Mouse (Mus musculus) intestine, embryonic 14.5 days (tissue): Measurements from ENCODE around the gene Shisa9. TPM values are rescaled to one million over a fixed set of nuclear protein-coding genes. Genes with fewer than 3 reads are reported as not detected.
"Not testable (repeated sequence)": the region's sequence is repeated elsewhere in the genome, so short reads cannot be mapped to it uniquely, and the experiment has no call there.

ENCODE experiments used
- ATAC-seq: fragments of 200-750 bp; cut with Nextera tagmentation; replicated peaks from 2 replicates; pipeline ENCODE4 v1.8.0; 2017; ENCODE audit warnings: low read depth, moderate number of reproducible peaks, moderate TSS enrichment, moderate library complexity; ENCODE audit not compliant: low FRiP score, low TSS enrichment
- DNase-seq: peaks from one replicate; pipeline ENCODE4 v3.0.0-alpha.2; 2018; ENCODE audit warnings: low spot score
- H3K27ac ChIP-seq: fragments of 300-500 bp; sonication (generic); 2 replicates; pipeline ENCODE4 v1.5.1; 2014; ENCODE audit warnings: low read depth, mild to moderate bottlenecking, control low read depth
- H3K27me3 ChIP-seq: fragments of 300-500 bp; sonication (generic); replicated peaks from 2 replicates; pipeline ENCODE4 v1.6.1; 2014; ENCODE audit warnings: low read length, control low read depth; ENCODE audit not compliant: control insufficient read depth, insufficient read depth
- H3K36me3 ChIP-seq: fragments of 300-500 bp; sonication (generic); 2 replicates; pipeline ENCODE4 v1.6.1; 2014; ENCODE audit warnings: low read length, control low read depth; ENCODE audit not compliant: control insufficient read depth, insufficient read depth
- H3K4me1 ChIP-seq: fragments of 300-500 bp; sonication (generic); replicated peaks from 2 replicates; pipeline ENCODE4 v1.6.1; 2014; ENCODE audit warnings: low read length, control low read depth, mixed read lengths; ENCODE audit not compliant: control insufficient read depth, insufficient read depth
- H3K4me2 ChIP-seq: fragments of 300-500 bp; sonication (generic); 2 replicates; pipeline ENCODE4 v1.6.1; 2014; ENCODE audit warnings: low read length
- H3K4me3 ChIP-seq: fragments of 300-500 bp; sonication (generic); 2 replicates; pipeline ENCODE4 v1.5.1; 2014; ENCODE audit warnings: low read depth, low read length, control low read depth, mixed read lengths
- H3K9ac ChIP-seq: fragments of 300-500 bp; sonication (generic); 2 replicates; pipeline ENCODE4 v1.6.1; 2014; ENCODE audit warnings: mild to moderate bottlenecking, low read length
- H3K9me3 ChIP-seq: fragments of 300-500 bp; sonication (generic); 2 replicates; pipeline ENCODE4 v1.6.1; 2016; ENCODE audit warnings: low read length, control low read depth; ENCODE audit not compliant: control insufficient read depth
- WGBS: fragments of 180-500 bp; shearing (Covaris S2); extraction: QIAGEN DNeasy Blood & Tissue Kit; methylation state at CpG from one replicate; pipeline ENCODE4 v1.1.7; 2014; 5-methylcytosine and 5-hydroxymethylcytosine counted together
- polyA plus RNA-seq: library from polyadenylated mRNA; unstranded; fragments of >200 nt; fragmentation: Nextera tagmentation; extraction: Ambion mirVana; gene quantifications from 2 replicates; pipeline ENCODE4 v1.2.1, GENCODE M21; 2014

The Shisa9 gene
- 1.2 and 1.6 TPM in 2 replicates for polyA plus RNA-seq

GRCm38 (mm10) chr16:11983616-11984270 lies at the start of gene Shisa9:
Gene Shisa9, plus strand, starts transcription at chr16:11984113.
- DNase-seq (peak; percentile 65), ATAC-seq (peak; percentile 56)
- H3K27ac ChIP-seq = no peak within 1 kb of the TSS
- H3K27me3 ChIP-seq = peaks cover 74% of the 10 kb centered on the region
- H3K4me2 ChIP-seq = peak within 1 kb of the TSS; percentile 90
- H3K9me3 ChIP-seq = no peaks in the 10 kb centered on the region
- H3K4me3 ChIP-seq = peak within 1 kb of the TSS; percentile 49
- H3K36me3 ChIP-seq = no peaks in the 10 kb centered on the region
- under 1% methylated on average over 41 of the region's 42 CpGs for WGBS
- peak within 1 kb of the TSS; percentile 20 for H3K9ac ChIP-seq
- H3K4me1 ChIP-seq = 0 out of 2 replicates have a peak, but pooled peaks cover 6% of the 10 kb centered on the region

- H3K4me3 ChIP-seq = no peak overlapping the region
- peak; percentile 57 for DNase-seq
- no peak overlapping the region for H3K9ac ChIP-seq
- H3K9me3 ChIP-seq = no peaks in the 10 kb centered on the region
- no peaks in the 10 kb centered on the region for H3K27me3 ChIP-seq
- H3K36me3 ChIP-seq = no peaks in the 10 kb centered on the region
- H3K4me2 ChIP-seq = no peak overlapping the region
- H3K27ac ChIP-seq = no peak overlapping the region
- no peak for ATAC-seq
- no peaks in the 10 kb centered on the region for H3K4me1 ChIP-seq
These were observed 43.4 kb upstream of the Shisa9 start for GRCm38 (mm10) chr16:11940477-11940876.

GRCm38 (mm10) chr16:11960691-11961090 lies 23.2 kb upstream of the Shisa9 start:
- no peak for DNase-seq
- no peak overlapping the region for H3K9ac ChIP-seq
- H3K27me3 ChIP-seq = no peaks in the 10 kb centered on the region
- no peak overlapping the region for H3K4me3 ChIP-seq
- H3K27ac ChIP-seq = no peak overlapping the region
- no peak for ATAC-seq
- H3K4me1 ChIP-seq = no peaks in the 10 kb centered on the region
- no peaks in the 10 kb centered on the region for H3K36me3 ChIP-seq
- H3K4me2 ChIP-seq = no peak overlapping the region
- 68% methylated on average over 1 of the region's 1 CpGs for WGBS
- H3K9me3 ChIP-seq = no peaks in the 10 kb centered on the region

GRCm38 (mm10) chr16:11966041-11966440 lies 17.9 kb upstream of the Shisa9 start:
- DNase-seq (no peak), ATAC-seq (no peak)
- H3K4me1 ChIP-seq = no peaks in the 10 kb centered on the region
- no peak overlapping the region for H3K4me2 ChIP-seq
- H3K9me3 ChIP-seq = no peaks in the 10 kb centered on the region
- H3K27me3 ChIP-seq = no peaks in the 10 kb centered on the region
- 90% methylated on average over 8 of the region's 8 CpGs for WGBS
- no peak overlapping the region for H3K4me3 ChIP-seq
- no peaks in the 10 kb centered on the region for H3K36me3 ChIP-seq
- no peak overlapping the region for H3K27ac ChIP-seq
- no peak overlapping the region for H3K9ac ChIP-seq

- H3K36me3 ChIP-seq, H3K27me3 ChIP-seq, ATAC-seq, H3K4me3 ChIP-seq, H3K9ac ChIP-seq, DNase-seq, H3K4me1 ChIP-seq, H3K4me2 ChIP-seq, H3K27ac ChIP-seq, H3K9me3 ChIP-seq: not testable (repeated sequence)
- 89% methylated on average over 2 of the region's 5 CpGs for WGBS
These were observed 17.1 kb upstream of the Shisa9 start for GRCm38 (mm10) chr16:11966810-11967209.

- DNase-seq = no peak
- Histone ChIP-seq H3K4me3 (no peak overlapping the region), H3K36me3 (no peaks in the 10 kb centered on the region), H3K4me2 (no peak overlapping the region), H3K9ac (no peak overlapping the region), H3K27me3 (no peaks in the 10 kb centered on the region), H3K27ac (no peak overlapping the region), H3K9me3 (no peaks in the 10 kb centered on the region), H3K4me1 (no peaks in the 10 kb centered on the region)
- ATAC-seq = no peak
- 70% methylated on average over 2 of the region's 2 CpGs for WGBS
These were observed 16.3 kb upstream of the Shisa9 start for GRCm38 (mm10) chr16:11967579-11967978.

- no peak overlapping the region for H3K4me2 ChIP-seq
- ATAC-seq = no peak
- no peak overlapping the region for H3K27ac ChIP-seq
- no peak for DNase-seq
- no peaks in the 10 kb centered on the region for H3K27me3 ChIP-seq
- 39% methylated on average over 4 of the region's 4 CpGs for WGBS
- no peaks in the 10 kb centered on the region for H3K4me1 ChIP-seq
- H3K4me3 ChIP-seq = no peak overlapping the region
- H3K9ac ChIP-seq = no peak overlapping the region
- H3K36me3 ChIP-seq = no peaks in the 10 kb centered on the region
- H3K9me3 ChIP-seq = no peaks in the 10 kb centered on the region
These were observed 10.2 kb upstream of the Shisa9 start for GRCm38 (mm10) chr16:11973707-11974106.

GRCm38 (mm10) chr16:11976737-11977136 lies 7.2 kb upstream of the Shisa9 start:
- no peaks in the 10 kb centered on the region for H3K9me3 ChIP-seq
- H3K9ac ChIP-seq = no peak overlapping the region
- no peaks in the 10 kb centered on the region for H3K36me3 ChIP-seq
- no peaks in the 10 kb centered on the region for H3K4me1 ChIP-seq
- H3K4me3 ChIP-seq = no peak overlapping the region
- no peak for DNase-seq
- H3K27me3 ChIP-seq = peaks cover 9% of the 10 kb centered on the region
- ATAC-seq = no peak
- 77% methylated on average over 2 of the region's 2 CpGs for WGBS
- H3K27ac ChIP-seq = no peak overlapping the region
- H3K4me2 ChIP-seq = no peak overlapping the region

GRCm38 (mm10) chr16:11980764-11981163 lies 3.1 kb upstream of the Shisa9 start:
- H3K4me2 ChIP-seq = no peak overlapping the region
- 18% methylated on average over 3 of the region's 3 CpGs for WGBS
- H3K27me3 ChIP-seq = peaks cover 50% of the 10 kb centered on the region
- ATAC-seq (no peak), DNase-seq (no peak)
- H3K4me3 ChIP-seq = no peak overlapping the region
- 0 out of 2 replicates have a peak, but pooled peaks cover 6% of the 10 kb centered on the region for H3K4me1 ChIP-seq
- H3K36me3 ChIP-seq = no peaks in the 10 kb centered on the region
- H3K9me3 ChIP-seq = no peaks in the 10 kb centered on the region
- H3K27ac ChIP-seq = no peak overlapping the region
- no peak overlapping the region for H3K9ac ChIP-seq
